Mouse (Mus musculus): Measurements from ENCODE around the gene Th. TPM values are rescaled to one million over a fixed set of nuclear protein-coding genes. Genes with fewer than 3 reads are reported as not detected.

Gene Th
- 1 to 10 TPM in 1 of 2 experiments, not detected in 1; 1.1 TPM for total RNA-seq (2021)
- long read RNA-seq, experiment 1, result 0 reads
- long read RNA-seq, experiment 2, result 0 reads

DNA sequence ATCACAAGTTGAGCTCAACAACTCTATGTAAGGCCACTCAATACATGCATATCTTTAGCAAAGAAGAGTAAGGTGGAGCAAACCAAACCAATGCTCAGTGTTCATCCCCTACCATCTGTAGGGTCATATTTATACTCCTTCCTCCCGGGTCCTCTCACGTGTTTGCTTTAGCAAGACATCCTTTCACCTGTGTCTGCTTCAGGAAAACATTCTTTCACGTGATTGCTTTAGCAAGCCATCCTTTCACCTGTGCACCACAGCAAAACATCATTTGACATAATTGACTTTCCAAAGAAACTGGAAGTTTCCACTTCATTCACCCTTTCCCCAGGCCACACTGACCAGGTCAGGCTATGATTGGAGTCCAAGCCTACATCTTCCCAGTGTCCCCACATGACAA is at the start of gene Th:
Gene Th, minus strand, starts transcription at position 101 of the 400 bp plus-strand sequence.
- no peak for DNase-seq (ENCODE audit: low spot score)

DNA sequence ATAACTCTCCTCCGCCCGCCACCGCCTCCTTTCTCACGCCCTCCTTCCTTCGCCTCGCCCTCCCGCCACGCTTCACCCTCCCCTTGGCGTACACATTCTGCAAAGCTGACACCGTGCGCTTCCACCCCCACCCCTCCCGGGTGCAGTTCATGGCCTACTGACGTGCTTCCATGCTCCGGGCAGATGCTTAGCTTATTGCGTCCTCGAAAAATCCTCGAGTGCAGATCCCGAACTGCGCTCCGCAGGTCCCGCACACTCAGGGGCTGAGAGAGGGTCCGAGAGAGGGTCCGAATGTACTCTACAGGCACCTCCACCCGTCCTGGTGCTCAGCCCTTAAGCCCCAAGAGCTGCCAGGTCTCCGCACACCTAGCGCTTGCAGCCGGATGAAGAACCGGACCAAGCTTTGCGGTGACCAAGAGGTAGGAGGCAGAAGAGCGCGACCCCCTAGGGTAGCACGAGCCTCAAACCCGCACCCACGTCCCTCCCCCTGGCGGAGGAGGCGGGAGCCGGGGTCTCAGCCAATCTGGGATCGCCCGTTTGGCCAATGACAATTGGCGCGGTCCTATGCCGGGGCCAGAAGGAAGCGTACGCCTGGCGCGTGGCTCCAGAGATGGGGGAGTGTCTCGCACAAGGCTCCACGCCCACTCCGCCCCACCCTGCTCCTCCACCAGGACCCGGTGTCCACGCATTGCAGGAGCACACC is 38.0 kb upstream of the Th start, which contains the start of gene Ascl2:
Gene Ascl2, minus strand, starts transcription at position 456 of the 703 bp plus-strand sequence.
- DNase-seq (ENCODE audit: low spot score), result no peak

DNA sequence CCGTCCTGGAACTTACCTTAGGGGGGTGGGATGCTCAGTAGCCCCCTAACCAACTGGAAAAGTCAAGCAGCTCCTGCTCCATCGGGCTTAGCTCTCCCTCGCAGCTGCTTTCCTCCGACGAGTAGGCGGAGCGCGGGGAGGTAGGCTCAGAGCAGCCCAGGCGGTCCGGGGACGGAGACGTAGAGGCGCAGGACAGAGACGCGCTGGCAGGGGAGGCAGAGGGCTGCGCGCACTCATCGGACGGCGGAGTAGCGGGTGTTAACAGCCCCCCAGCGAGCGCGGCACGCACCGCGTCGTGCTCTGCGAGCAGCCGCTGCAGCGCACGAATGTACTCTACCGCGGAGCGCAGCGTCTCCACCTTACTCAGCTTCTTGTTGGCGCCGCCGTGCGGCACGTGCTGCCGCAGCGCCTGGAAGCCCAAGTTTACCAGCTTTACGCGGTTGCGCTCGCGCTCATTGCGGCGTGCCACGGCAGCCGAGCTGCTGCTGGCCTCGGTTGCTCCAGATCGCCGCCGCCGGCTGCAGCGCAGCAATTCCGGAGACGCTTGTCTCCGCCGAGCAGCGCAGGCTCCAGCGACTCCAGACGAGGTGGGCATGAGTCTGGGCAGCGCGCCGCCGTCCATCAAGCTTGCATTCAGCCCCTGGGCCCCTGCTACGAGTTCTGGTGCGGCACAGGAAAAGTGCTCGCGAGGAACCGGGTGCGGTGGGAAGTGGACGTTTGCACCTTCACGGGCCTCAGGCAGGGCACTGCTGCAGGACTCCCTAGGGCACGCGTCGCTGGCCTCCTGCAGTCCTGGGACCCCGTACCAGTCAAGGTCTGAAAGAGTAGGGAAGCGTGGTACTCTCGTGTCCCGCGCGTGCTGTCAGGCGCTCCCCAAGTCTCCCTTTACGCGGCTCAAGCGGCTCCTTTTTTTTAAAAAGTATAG is 37.2 kb upstream of the Th start:
- no peak for DNase-seq (ENCODE audit: low spot score)

DNA sequence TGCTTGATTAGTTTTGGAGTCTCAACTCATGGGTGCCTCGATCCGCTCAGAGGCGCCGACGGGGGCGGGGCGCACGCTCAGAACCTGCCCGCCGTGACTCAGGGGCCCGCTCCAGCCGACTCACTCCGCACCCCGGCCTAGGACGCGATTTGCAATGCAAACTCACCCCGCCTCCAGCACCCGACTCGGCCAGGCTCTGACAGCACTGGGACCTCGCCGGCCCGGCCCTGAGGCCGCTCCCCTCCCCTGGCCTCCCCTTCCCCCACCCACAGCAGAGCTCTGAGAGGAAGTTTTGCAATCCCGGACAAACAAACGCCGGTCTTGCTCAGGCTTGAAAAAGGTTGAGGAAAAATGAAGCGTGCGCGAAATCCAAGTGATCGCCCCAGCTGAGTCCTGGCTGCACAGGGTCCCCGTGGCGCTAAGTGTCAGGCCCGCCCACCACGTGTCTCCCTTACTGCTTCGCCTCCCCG is 36.5 kb upstream of the Th start:
- DNase-seq (ENCODE audit: low spot score), result no peak

DNA sequence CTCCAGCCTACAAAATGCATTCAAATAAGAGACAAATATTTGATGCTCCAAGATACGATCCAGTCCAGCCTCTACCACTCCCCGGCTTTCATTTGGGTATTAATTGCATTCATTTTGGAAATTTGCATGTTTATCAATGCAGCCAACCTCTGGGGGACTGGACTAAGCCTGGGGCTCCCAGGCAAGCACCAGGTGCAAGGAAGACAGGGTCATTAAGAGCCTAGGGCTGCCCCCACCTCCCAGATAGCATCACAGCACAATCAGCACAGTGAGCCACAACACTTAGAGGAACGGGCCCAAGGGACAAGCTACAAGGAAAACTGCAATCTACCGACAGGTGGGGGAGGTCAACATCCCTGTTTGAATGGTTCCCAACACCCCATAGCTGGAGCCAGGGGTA is 28.8 kb upstream of the Th start:
- no peak for DNase-seq (ENCODE audit: low spot score)

DNA sequence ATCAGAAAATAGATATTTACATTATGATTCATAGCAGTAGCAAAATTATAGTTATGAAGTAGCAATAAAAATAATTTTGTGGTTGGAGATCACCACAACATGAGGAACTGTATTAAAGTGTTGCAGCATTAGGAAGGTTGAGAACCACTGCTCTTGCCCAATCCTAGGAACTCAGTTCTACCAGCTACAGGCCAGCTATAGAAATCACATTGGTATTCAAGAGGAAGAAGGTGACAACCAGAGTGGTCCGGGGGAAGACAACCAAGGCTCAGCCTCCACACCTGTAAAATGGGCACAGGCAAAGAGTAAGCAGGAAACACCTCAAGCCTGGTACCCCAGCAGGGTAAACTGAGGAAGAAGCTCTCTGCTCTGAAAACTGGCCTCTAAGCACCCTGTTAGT is 27.9 kb upstream of the Th start:
- no peak for DNase-seq (ENCODE audit: low spot score)

DNA sequence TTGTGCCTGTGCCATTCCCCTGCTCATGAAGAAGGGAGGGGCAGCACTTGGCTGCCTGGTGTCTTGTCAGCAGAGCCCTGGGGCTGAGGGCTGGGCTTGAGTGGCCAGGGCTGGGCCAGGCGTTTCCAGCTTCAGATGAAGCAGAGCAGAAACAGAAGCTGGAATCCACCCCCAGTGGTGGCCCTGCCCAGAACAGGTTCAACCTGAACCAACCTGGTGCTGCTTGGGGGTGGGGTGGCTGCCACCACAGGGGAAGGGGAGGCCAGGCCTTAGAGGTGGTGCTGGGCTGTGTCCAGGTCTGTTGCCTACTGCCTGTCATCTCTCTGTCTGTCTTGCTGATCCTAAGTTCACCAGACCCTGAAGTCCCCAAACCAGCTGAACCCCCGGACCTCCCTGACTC is 25.1 kb upstream of the Th start:
- DNase-seq (ENCODE audit: low spot score), result no peak

DNA sequence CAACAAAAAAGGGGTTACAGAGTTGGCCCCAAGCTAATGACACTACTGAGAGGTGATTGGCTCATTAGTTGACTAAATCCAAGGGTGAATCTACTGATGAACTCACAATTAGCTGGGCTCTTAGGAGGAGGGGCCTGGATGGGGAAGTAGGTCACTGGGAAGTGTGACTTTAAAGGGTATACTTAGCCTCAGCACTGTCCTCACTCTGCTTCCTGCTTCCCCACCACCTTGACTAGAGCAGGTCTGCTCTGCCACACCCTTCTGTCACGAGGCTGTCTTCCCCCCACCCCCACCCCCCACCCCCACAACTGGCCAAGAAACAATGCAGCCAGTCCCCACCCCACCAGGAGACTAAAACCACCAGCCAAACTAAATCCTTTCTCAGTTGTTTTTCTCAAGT is 18.6 kb upstream of the Th start:
- no peak for DNase-seq (ENCODE audit: low spot score)

DNA sequence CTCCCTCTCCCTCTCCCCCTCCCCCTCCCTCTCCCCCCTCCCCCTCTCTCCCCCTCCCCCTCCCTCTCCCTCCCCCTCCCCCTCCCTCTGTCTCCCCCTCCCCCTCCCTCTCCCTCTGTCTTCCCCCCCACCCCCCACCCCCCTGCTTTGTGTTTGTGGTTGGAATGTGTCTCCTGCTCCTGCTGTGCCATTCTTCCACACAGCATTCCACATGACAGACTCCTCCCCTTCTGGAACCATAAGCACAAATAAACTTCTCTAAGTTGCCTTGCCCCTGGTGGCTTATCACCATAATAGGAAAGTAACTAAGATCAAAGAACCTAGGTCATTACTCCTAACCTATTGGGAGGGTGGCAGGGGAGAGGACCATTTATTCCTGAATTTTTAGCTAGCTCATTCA is 6.7 kb upstream of the Th start:
- DNase-seq (ENCODE audit: low spot score), result no peak

DNA sequence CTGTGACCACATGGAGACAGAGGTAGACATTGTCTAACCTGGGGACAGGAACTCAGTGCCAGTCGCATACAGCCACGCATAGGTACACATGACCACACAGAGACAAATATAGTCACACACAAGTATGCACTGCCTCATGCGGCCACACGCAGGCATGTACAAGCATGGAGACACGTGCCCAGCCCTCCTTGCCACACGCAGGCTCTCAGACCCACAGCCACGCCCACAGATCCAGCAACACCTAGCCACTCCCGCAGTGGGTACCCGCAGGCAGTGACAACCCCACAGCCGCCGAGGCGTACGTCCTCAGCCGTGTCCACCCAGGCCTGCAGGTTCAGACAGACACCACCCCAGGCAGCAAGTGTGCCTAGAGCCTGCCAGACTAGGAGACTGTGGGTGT is 4.8 kb upstream of the Th start:
- no peak for DNase-seq (ENCODE audit: low spot score)

DNA sequence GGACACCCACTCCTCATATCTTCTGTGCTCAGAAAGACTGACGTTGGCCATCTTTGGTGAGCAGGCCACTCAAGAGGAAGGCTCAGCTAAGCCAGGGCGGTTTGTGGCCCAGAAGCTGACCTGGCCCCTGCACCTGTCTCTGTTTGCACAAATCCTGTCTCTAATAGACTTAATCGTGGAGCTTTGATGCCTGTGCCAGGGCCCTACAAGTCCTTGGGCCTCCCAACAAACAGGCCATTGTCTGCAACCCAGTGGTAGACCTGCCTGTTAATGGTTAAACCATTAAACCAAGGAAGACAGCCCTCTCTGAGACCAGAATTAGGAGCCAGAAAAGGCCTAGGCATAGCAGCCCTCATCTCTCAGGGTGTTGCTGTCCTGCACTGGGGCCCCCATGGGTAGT is 1.5 kb upstream of the Th start:
- DNase-seq (ENCODE audit: low spot score), result no peak

DNA sequence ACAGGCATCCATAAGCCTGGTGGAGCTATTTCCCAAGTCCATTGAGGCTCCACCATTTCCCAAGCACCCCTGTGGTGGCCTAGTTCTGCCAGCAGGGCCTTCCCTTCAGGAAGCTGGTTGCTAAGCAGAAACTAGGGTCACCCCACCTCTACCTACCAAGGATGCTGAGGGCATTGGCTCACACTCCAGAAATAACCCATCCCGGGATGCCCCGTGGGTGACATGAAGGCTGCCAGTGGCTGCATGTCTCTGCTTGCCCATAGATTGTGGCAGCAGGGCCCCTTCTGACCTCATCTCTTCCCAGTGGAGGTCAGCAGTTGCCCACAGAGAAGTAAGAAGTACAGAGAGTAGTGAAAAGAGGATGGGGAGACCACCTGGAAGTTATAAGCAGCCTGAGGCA is 1.4 kb downstream of the Th start:
- DNase-seq (ENCODE audit: low spot score), result no peak

DNA sequence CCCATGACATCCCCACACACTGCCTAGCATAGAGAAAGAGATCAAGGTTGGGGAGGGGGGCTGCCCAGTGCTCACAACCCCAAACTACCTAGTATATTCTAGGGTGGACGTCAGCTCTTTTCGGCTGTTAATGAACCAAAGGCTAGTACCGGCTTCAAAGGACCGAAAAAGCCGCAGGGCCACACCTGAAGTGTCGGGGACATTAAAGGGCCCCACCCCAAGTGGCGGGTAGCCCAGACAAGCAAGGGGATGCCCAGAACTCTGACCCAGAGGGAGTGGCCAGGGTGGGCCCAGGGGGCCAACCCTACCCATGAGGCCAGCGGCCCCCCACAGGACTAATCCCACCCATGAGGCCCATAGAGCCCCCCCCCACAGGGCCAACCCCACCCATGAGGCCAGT is 3.6 kb downstream of the Th start:
- no peak for DNase-seq (ENCODE audit: low spot score)

DNA sequence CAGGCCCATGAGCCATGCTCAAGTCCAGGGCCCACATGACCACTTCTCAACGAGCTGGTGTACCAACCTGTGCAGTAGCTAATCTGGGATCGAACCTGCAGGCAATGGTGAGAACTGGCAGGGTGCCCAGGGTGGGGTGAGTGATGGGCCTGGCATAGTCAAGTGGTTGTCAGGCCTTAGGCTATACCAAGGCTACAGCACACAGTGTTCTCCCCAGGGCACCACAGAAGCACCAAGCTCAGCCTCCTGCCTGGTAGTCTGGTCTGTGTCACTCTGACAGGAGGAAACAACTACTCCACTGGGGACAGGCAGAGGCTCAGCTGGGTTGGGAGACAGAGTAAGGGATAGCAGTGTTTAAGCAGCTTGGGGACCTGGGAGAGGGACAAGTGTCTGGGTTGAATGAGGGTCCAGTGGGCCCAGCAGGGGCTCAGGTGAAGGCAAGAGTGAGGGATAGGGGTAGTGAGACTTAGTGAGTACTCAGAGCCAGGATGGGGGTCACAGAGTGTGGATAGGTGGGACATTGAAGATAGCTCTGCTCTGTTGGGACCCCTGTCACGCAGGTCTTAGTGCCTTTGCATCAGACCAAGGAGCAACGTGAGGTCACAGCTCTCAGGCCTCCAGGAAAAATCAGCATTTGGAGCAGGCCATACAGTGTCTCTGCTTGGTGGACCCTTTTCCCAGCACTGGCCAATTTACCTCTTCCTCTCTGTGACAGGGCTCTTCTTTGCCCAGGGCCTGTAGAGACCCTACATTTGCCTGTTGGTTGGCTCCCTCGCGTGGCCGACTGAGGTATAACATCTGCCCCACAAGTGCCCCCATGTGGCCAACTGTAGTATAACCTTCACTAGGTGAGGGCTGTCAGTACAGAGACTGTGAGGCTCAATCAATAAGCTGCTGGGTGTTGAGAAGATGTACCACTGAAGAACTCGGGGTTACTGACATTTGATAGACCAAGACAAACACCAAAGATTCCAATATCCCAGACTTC is 12.0 kb downstream of the Th start:
- peak; percentile 81 for DNase-seq (ENCODE audit: low spot score)

DNA sequence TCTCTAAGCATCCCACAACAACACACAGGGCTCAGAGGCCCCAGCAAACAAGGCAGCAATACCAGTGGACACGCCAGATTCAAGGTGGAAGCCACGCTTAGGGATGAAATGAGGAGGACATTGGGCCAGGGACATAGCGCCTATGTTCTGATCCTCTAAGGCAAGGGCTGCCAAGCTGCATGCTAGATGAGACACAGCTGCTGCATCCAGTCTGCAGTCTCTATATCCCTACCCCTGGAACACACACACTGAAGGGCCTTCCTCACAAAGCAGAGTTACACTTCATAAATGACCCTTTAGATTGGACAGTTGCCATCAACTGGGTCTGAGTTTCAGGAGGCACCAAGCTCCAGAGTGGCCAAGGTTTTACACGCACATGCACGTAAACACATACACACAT is 13.3 kb downstream of the Th start:
- no peak for DNase-seq (ENCODE audit: low spot score)

DNA sequence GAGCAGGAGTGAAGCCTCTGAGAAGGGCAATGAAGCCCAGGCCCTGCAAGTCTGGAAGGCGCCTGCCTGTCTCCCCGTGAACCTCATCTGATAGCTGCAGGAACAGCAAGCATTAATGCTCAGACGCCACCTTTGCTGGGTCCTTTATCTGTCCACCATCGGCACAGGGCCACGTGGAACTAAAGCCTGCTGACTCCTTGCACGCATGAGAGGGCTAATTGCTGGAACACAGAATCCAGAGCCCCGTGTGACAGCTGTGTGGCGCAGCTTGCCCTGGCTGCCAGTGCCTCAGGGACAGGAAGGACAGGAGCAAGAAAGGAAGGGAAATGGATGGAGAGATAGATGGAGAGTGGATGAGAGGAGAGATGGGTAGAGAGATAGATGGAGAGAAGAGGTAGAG is 14.8 kb downstream of the Th start:
- DNase-seq (ENCODE audit: low spot score), result no peak

DNA sequence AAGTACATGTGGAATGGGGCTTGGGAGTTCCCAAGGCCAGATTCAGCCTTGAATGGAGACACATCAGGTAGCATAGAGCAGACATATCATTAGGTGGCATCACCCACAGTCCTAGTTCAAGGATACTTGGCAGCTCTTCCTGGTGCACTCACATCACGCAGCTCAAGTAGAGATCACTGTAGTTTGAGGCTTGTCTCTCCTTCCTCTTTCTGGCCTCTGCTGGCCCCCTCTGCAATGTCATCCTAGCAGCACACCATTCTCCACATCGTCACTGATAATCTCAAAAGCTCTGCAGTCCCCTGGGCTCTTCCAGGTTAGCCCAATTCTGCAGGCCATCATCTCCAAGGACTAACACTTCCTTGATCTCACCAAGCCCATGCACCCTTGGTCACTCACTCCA is 19.2 kb downstream of the Th start:
- DNase-seq (ENCODE audit: low spot score), result no peak

DNA sequence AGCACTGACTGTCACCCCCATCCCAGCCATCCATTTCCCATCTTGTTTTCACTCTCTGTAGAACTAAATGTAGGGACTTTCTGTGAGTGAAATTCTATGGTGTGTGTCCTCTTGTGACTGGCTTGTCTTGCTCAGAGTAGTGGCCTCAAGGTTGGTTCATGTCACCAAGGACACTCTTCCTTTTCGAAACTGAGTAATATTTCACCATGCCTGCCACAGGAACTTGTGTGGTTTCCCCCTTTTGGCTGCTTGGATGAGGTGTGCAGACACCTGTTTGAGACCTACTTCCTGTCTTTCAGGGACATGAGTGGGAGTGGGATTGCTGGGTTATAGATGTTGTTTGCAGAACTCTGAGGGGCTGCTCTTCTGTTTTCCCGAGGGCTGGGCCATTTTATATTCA is 20.8 kb downstream of the Th start:
- no peak for DNase-seq (ENCODE audit: low spot score)

DNA sequence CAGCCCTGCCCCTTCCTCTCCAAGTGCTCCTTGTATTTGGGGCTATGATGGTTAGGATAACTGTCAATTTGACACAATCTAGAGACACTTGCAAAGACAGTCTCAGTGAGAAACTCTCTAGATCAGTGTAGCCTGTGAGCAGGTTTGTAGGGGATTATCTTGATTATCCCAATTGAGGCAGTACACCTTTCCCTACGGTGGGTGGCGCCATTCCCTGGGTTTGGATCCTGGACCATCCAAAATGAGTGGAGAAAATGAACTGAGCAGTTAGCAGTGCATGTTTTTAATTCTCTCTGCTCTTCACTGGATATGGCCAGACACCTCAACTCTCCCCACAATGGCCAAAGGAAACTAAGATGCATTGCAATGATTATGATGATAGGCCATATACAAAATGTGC is 21.3 kb downstream of the Th start:
- DNase-seq (ENCODE audit: low spot score), result no peak

DNA sequence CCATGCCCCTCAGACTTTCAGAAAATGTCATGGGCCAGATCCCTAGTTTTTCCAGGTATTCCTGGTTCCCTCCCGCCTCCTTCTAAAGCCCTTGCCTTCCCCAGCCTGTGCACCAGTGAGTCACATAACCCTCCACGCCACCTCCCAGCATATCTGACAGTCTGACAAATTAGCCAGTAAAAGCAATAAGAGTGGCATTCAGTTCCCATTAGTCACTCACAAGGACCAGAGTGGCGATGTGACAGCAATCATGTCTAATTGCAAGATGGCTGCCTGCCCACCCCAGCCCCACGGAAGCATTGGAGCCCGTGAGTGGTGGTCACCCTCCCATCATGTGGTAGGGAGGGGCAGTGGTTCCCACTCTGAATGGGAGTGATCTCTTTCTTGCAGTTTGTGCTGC is 25.3 kb downstream of the Th start:
- no peak for DNase-seq (ENCODE audit: low spot score)

DNA sequence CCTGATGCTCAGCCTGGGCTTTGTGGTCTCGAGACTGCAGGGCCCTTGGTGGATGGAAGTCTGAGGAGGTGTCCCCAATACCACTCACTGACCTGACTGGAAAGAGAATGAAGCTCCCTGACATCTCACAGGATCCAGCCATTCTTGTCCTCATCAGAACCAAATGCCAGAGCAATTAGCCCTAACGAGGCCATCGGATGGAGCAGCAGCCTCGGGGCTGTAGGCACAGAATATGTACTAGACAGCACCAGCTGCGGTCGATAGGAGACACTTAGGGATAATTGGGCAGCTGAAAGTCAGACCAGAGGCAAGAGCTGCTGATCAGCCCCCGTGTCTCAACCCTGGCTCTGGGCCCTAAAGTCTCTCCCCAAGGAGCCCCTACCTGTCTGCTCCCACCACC is 26.6 kb downstream of the Th start:
- no peak for DNase-seq (ENCODE audit: low spot score)

DNA sequence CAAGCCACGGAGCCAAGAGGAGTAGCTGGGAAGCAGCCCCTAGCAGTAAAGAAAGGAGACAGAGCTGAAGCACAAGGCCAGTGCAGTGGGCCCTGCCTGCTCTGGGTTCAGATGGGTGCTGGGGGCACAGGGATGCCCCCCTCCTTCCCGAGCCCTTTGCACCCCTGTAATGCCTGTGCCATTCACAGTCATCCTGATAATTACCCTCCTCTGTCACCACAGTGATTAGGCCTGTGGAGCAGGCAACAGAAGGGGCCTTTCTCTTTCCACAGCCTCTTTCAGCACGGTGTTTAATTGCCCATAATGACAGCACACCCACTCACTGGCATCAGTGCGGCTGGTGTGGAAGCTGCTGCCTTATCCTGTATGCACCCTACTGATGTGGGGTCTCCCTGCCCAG is 28.0 kb downstream of the Th start:
- DNase-seq (ENCODE audit: low spot score), result no peak

Measured in gastrocnemius, adult 18-20 months (tissue).